In genomic region chr11:75200935-75201334, GRCm38 (mm10) we compare ENCODE assay signal across 20 mouse cellular contexts. TPM values are rescaled to one million over a fixed set of nuclear protein-coding genes. Genes with fewer than 3 reads are reported as not detected.
A peak's percentile ranks its signal among the peaks of the same experiment; 100 is the strongest.
DNase-seq lines count a peak whose midpoint lies in the region; ATAC-seq lines count a peak whose summit lies in the region.
"Had no signal": no experiment of that assay in that cellular context is flagged by ENCODE, and none has a peak within 500 bp of the region (broad histone marks: within the 10 kb centered on the region; RNA-seq: fewer than 3 reads in every experiment).

No protein-coding gene starts in this region.

- no peak overlapping the region for H3K27ac ChIP-seq in lung, embryonic 16.5 days (ENCODE audit: low read length)
- H3K27ac ChIP-seq: gastrocnemius, adult 2 months; hindbrain, embryonic 12.5 days; limb, embryonic 10.5 days; liver, embryonic 12.5 days; lung, embryonic 15.5 days had no signal

- H3K9me3 ChIP-seq in lung, embryonic 16.5 days (ENCODE audit: control insufficient read depth, low read length) = no peaks in the 10 kb centered on the region
- H3K9me3 ChIP-seq: hindbrain, embryonic 12.5 days; limb, embryonic 10.5 days; liver, embryonic 12.5 days; lung, embryonic 15.5 days had no signal

- H3K36me3 ChIP-seq in lung, embryonic 16.5 days (ENCODE audit: control insufficient read depth, insufficient read depth, low read length) = no peaks in the 10 kb centered on the region
- H3K36me3 ChIP-seq: hindbrain, embryonic 12.5 days; limb, embryonic 10.5 days; liver, embryonic 12.5 days; lung, embryonic 15.5 days had no signal

- 78% methylated on average over 12 of the region's 12 CpGs for WGBS in lung, embryonic 16.5 days

- H3K27me3 ChIP-seq in lung, embryonic 16.5 days (ENCODE audit: control insufficient read depth, insufficient read depth, low read depth, low read length) = peaks cover 8% of the 10 kb centered on the region; the same call in 1 of the 2 replicates

- H3K4me3 ChIP-seq in lung, embryonic 16.5 days (ENCODE audit: low read length) = no peak overlapping the region
- H3K4me3 ChIP-seq: erythroblast, embryonic 14.5 days; gastrocnemius, adult 2 months; hindbrain, embryonic 12.5 days; limb, embryonic 10.5 days; liver, embryonic 12.5 days; lung, embryonic 15.5 days had no signal

- DNase-seq in cerebellum, postnatal 36 days = peak; percentile 7 to 17
- DNase-seq in cerebellum, postnatal 4 days (ENCODE audit: low spot score in 2 of 2) = no peak
- no peak for DNase-seq in lung, adult 18-20 months
- peak; percentile 68 to 72 for DNase-seq in layer of hippocampus, adult 8-10 months (ENCODE audit: low spot score in 2 of 2)
- peak; percentile 63 for DNase-seq in right cerebral cortex, postnatal 14 days
- no peak for DNase-seq in heart, adult 8-10 months (ENCODE audit: low spot score)
- DNase-seq: adrenal gland, postnatal 14 days; B cell, adult 2 months; gastrocnemius, adult 2 months; heart, adult 11 months; kidney, adult 8-10 months; kidney, postnatal 36 days had no signal

- H3K4me1 ChIP-seq in lung, embryonic 16.5 days (replicated peaks; ENCODE audit: control insufficient read depth, insufficient read depth, low read length) = peaks cover 11% of the 10 kb centered on the region

- no peak overlapping the region for H3K9ac ChIP-seq in lung, embryonic 16.5 days (ENCODE audit: low read length)
- H3K9ac ChIP-seq: hindbrain, embryonic 12.5 days; liver, embryonic 12.5 days; lung, embryonic 15.5 days had no signal

- no peak overlapping the region for H3K4me2 ChIP-seq in lung, embryonic 16.5 days (ENCODE audit: low read depth, low read length)
- H3K4me2 ChIP-seq: hindbrain, embryonic 12.5 days; liver, embryonic 12.5 days; lung, embryonic 15.5 days had no signal

- 0 out of 2 replicates have a peak, but pooled peaks have one; percentile 20 for ATAC-seq in lung, embryonic 16.5 days (ENCODE audit: low read depth)
- ATAC-seq: forebrain, embryonic 14.5 days; inflammation-experienced regulatory T-cells, adult 6 months; liver, embryonic 12.5 days had no signal

RNA-seq across cellular contexts. Expression of gene Rtn4rl1, which starts 7.4 kb away (rescaled TPM):
- polyA plus RNA-seq in lung, embryonic 16.5 days (2015; fragmentation: Nextera tagmentation; extraction: Ambion mirVana) = 2.0 and 2.9 TPM in 2 replicates
- 100 to 1,000 TPM in 2 of 4 experiments, 10 to 100 TPM in 2; 80.7 to 110 (median 97.3) TPM for total RNA-seq in layer of hippocampus, adult 8-10 months (2022)
- total RNA-seq in heart, adult 8-10 months (2022) = 1 to 10 TPM; 5.2 to 7.9 (median 6.8) TPM
- polyA plus RNA-seq: erythroblast, embryonic 14.5 days had no signal

RNA-seq across cellular contexts. Expression of gene Dph1, which starts 9.9 kb away (rescaled TPM):
- polyA plus RNA-seq in lung, embryonic 16.5 days (2015; fragmentation: Nextera tagmentation; extraction: Ambion mirVana) = 17.1 and 17.9 TPM in 2 replicates
- 10 to 100 TPM; 28.9 to 38.6 (median 30.9) TPM for total RNA-seq in layer of hippocampus, adult 8-10 months (2022)
- 10 to 100 TPM in 2 of 4 experiments, 1 to 10 TPM in 2; 8.1 to 11.2 (median 9.7) TPM for total RNA-seq in heart, adult 8-10 months (2022)

RNA-seq across cellular contexts. Expression of gene Ovca2, which starts 22.3 kb away (rescaled TPM):
- 24.0 and 24.2 TPM in 2 replicates for polyA plus RNA-seq in lung, embryonic 16.5 days (2015; fragmentation: Nextera tagmentation; extraction: Ambion mirVana)
- 10 to 100 TPM; 15.6 to 23.4 (median 19.8) TPM for total RNA-seq in layer of hippocampus, adult 8-10 months (2022)
- total RNA-seq in heart, adult 8-10 months (2022) = 1 to 10 TPM; 5.6 to 6.9 (median 5.9) TPM

RNA-seq across cellular contexts. Expression of gene Hic1, which starts 31.6 kb away (rescaled TPM):
- 8.4 and 8.5 TPM in 2 replicates for polyA plus RNA-seq in lung, embryonic 16.5 days (2015; fragmentation: Nextera tagmentation; extraction: Ambion mirVana)
- total RNA-seq in layer of hippocampus, adult 8-10 months (2022) = 1 to 10 TPM; 2.9 to 4.9 (median 3.9) TPM
- total RNA-seq in heart, adult 8-10 months (2022) = 10 to 100 TPM in 3 of 4 experiments, 1 to 10 TPM in 1; 7.6 to 19.4 (median 16.8) TPM

Comparison
In these comparisons a context has a peak if more than half of its experiments do, and no peak if none do; other contexts are left out.
1. DNase-seq: peak in cerebellum, postnatal 36 days (2 of 2), layer of hippocampus, adult 8-10 months (2 of 2) and right cerebral cortex, postnatal 14 days (single experiment); none in cerebellum, postnatal 4 days (0 of 2), lung, adult 18-20 months (0 of 2) and heart, adult 8-10 months (single experiment).
2. RNA of gene Rtn4rl1, which starts 7.4 kb away (total RNA-seq): 80.7 to 110 TPM in layer of hippocampus, adult 8-10 months; 5.2 to 7.9 TPM in heart, adult 8-10 months; every median in the first group is over 4 times any median in the second.